16 mouse cellular contexts compared by ENCODE assay signal in genomic region chr9:23977574-23977973, GRCm38 (mm10).
"Had no signal": no experiment of that assay in that cellular context is flagged by ENCODE, and none has a peak within 500 bp of the region (broad histone marks: within the 10 kb centered on the region; RNA-seq: fewer than 3 reads in every experiment).

No protein-coding gene starts in this region.

- H3K4me1 ChIP-seq: kidney, embryonic 15.5 days; limb, embryonic 15.5 days; liver, embryonic 12.5 days; midbrain, embryonic 10.5 days; neural tube, embryonic 15.5 days had no signal

- H3K27ac ChIP-seq: kidney, embryonic 15.5 days; limb, embryonic 15.5 days; liver, embryonic 12.5 days; midbrain, embryonic 10.5 days; neural tube, embryonic 15.5 days had no signal

- H3K4me3 ChIP-seq: kidney, embryonic 15.5 days; limb, embryonic 15.5 days; liver, embryonic 12.5 days; midbrain, embryonic 10.5 days; myocyte; neural tube, embryonic 15.5 days had no signal

- DNase-seq: kidney, adult 2 months; kidney, postnatal 14 days; layer of hippocampus, postnatal 36 days; lung, embryonic 14.5 days; lung, postnatal 10 days; lung, postnatal 4 days; midbrain, embryonic 14.5 days; thymus, adult 2 months; thymus, postnatal 36 days had no signal

- H3K27me3 ChIP-seq: kidney, embryonic 15.5 days; limb, embryonic 15.5 days; liver, embryonic 12.5 days; neural tube, embryonic 15.5 days had no signal

- H3K4me2 ChIP-seq: kidney, embryonic 15.5 days; limb, embryonic 15.5 days; liver, embryonic 12.5 days; lung, embryonic 14.5 days; neural tube, embryonic 15.5 days had no signal

- H3K9ac ChIP-seq: kidney, embryonic 15.5 days; limb, embryonic 15.5 days; liver, embryonic 12.5 days; lung, embryonic 14.5 days; neural tube, embryonic 15.5 days had no signal

- ATAC-seq: intestine, embryonic 16.5 days; liver, embryonic 12.5 days had no signal

- H3K36me3 ChIP-seq: kidney, embryonic 15.5 days; limb, embryonic 15.5 days; liver, embryonic 12.5 days; midbrain, embryonic 10.5 days; neural tube, embryonic 15.5 days had no signal

- H3K9me3 ChIP-seq: kidney, embryonic 15.5 days; limb, embryonic 15.5 days; liver, embryonic 12.5 days; midbrain, embryonic 10.5 days; neural tube, embryonic 15.5 days had no signal
